Mouse (Mus musculus) limb, embryonic 11.5 days (tissue): Measurements from ENCODE around the gene Bmpr1a. TPM values are rescaled to one million over a fixed set of nuclear protein-coding genes. Genes with fewer than 3 reads are reported as not detected.

Source experiments
- ATAC-seq: fragments of 200-750 bp; cut with Nextera tagmentation; 2 replicates; pipeline ENCODE4 v1.8.0; 2017; ENCODE audit warnings: low read depth; ENCODE audit not compliant: insufficient number of reproducible peaks, low FRiP score, low TSS enrichment
- DNase-seq: peaks from one replicate; pipeline ENCODE4 v3.0.0-alpha.2; 2015; ENCODE audit warnings: low spot score
- H3K27ac ChIP-seq: fragments of 300-500 bp; sonication (generic); replicated peaks from 2 replicates; pipeline ENCODE4 v1.5.1; 2014; ENCODE audit warnings: low read depth, mild to moderate bottlenecking, low read length
- H3K27me3 ChIP-seq: fragments of 300-500 bp; sonication (generic); 2 replicates; pipeline ENCODE4 v1.6.1; 2014; ENCODE audit warnings: mild to moderate bottlenecking, low read length, mixed read lengths; ENCODE audit not compliant: control insufficient read depth, insufficient read depth
- H3K36me3 ChIP-seq: fragments of 300-500 bp; sonication (generic); 2 replicates; pipeline ENCODE4 v1.6.1; 2014; ENCODE audit warnings: mild to moderate bottlenecking, low read length, moderate library complexity, mixed read lengths; ENCODE audit not compliant: control insufficient read depth, insufficient read depth
- H3K4me1 ChIP-seq: fragments of 300-500 bp; sonication (generic); 2 replicates; pipeline ENCODE4 v1.6.1; 2014; ENCODE audit warnings: low read length, mixed read lengths; ENCODE audit not compliant: control insufficient read depth, insufficient read depth
- H3K4me2 ChIP-seq: fragments of 300-500 bp; sonication (generic); 2 replicates; pipeline ENCODE4 v1.6.1; 2014; ENCODE audit warnings: low read depth, mild to moderate bottlenecking, moderate library complexity; ENCODE audit not compliant: severe bottlenecking
- H3K4me3 ChIP-seq: fragments of 300-500 bp; sonication (generic); 2 replicates; pipeline ENCODE4 v1.5.1; 2014; ENCODE audit warnings: low read depth, low read length
- H3K9ac ChIP-seq: fragments of 300-500 bp; sonication (generic); 2 replicates; pipeline ENCODE4 v1.6.1; 2014; ENCODE audit warnings: mild to moderate bottlenecking, low read length
- H3K9me3 ChIP-seq: fragments of 300-500 bp; sonication (generic); 2 replicates; pipeline ENCODE4 v1.6.1; 2016; ENCODE audit warnings: low read length; ENCODE audit not compliant: control insufficient read depth
- WGBS: fragments of 180-500 bp; shearing (Covaris S2); extraction: QIAGEN DNeasy Blood & Tissue Kit; methylation state at CpG from one replicate; pipeline ENCODE4 v1.1.7; 2014; 5-methylcytosine and 5-hydroxymethylcytosine counted together
- polyA plus RNA-seq: library from polyadenylated mRNA; unstranded; fragments of >200 nt; fragmentation: Nextera tagmentation; extraction: Ambion mirVana; gene quantifications from 2 replicates; pipeline ENCODE4 v1.2.1, GENCODE M21; 2014

The Bmpr1a gene
- polyA plus RNA-seq, 1 experiment from 2014 or later, result 67.2 TPM

DNA sequence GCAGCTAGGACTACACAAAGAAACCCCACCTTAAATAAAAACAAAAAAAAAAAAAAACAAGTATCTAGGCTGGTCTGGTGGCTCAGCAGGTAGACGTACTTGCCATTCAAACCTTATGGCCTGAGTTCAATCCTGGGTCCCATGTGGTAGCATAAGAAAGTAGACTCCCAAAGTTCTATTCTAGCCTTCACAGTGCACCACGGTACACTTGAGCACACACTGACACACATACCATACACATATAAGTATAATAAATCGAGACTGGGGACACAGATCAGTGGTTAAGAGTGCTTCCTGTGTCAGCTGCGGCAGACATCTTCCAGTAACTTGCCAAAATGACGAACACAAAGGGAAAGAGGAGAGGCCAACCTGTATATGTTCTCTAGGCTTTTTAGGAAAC, 12.7 kb upstream of the Bmpr1a start:
- H3K9me3 ChIP-seq, result no peaks in the 10 kb centered on the region
- no peaks in the 10 kb centered on the region for H3K36me3 ChIP-seq
- H3K4me1 ChIP-seq, result no peaks in the 10 kb centered on the region
- ATAC-seq (no peak), DNase-seq (no peak)
- WGBS, result 92% methylated on average over 5 of the region's 5 CpGs
- no peak overlapping the region for H3K4me3 ChIP-seq
- no peaks in the 10 kb centered on the region for H3K27me3 ChIP-seq
- no peak overlapping the region for H3K4me2 ChIP-seq
- no peak overlapping the region for H3K9ac ChIP-seq
- H3K27ac ChIP-seq, result no peak overlapping the region

DNA sequence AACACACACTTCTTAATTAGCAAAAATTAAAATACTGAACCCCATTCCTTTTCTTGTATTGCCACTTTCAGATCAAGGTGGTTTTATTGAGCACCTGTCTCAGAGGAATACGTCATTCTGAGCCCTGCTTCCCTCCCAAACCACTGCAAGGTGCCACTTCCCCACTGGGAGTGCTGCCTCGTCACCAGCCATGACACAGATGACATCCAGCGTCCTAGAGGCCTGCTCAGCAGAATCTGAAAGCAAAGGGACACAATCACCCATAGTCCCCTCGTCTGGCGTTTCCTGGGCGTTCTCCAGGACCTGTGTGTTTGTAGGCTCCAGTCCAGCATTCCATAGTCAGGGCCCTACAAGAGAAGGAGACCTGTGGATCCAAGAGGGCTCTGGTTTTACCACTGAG, 11.0 kb upstream of the Bmpr1a start:
- Histone ChIP-seq H3K36me3 (no peaks in the 10 kb centered on the region), H3K9me3 (no peaks in the 10 kb centered on the region), H3K4me1 (no peaks in the 10 kb centered on the region), H3K9ac (no peak overlapping the region), H3K4me2 (no peak overlapping the region), H3K27me3 (no peaks in the 10 kb centered on the region), H3K27ac (no peak overlapping the region), H3K4me3 (no peak overlapping the region)
- ATAC-seq (no peak), DNase-seq (no peak)
- 44% methylated on average over 6 of the region's 6 CpGs for WGBS

DNA sequence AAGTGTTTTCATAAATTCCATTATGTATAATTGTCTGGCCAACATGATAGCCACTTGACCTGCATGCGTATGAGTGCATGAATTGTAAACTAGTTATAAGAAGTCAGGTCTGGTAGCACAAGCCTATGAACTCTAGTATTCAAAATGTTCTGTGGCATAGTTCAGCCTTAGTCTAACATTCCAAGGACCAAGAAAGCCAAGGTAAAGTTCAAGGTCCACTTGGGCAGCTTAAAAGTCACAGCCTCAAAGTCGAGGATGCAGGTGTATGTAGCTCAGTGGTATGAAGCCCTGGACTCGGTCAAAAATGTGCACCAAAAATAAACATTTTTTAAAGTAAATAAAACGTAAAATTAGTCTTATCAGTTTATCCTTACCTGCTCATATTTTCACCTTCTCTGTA, 9.5 kb upstream of the Bmpr1a start:
- 89% methylated on average over 4 of the region's 4 CpGs for WGBS
- DNase-seq (no peak), ATAC-seq (no peak)
- Histone ChIP-seq H3K36me3 (no peaks in the 10 kb centered on the region), H3K27me3 (0 out of 2 replicates have a peak, but pooled peaks cover 2% of the 10 kb centered on the region), H3K4me1 (peaks cover 4% of the 10 kb centered on the region), H3K9me3 (no peaks in the 10 kb centered on the region), H3K4me3 (no peak overlapping the region), H3K9ac (no peak overlapping the region), H3K4me2 (no peak overlapping the region), H3K27ac (no peak overlapping the region)

DNA sequence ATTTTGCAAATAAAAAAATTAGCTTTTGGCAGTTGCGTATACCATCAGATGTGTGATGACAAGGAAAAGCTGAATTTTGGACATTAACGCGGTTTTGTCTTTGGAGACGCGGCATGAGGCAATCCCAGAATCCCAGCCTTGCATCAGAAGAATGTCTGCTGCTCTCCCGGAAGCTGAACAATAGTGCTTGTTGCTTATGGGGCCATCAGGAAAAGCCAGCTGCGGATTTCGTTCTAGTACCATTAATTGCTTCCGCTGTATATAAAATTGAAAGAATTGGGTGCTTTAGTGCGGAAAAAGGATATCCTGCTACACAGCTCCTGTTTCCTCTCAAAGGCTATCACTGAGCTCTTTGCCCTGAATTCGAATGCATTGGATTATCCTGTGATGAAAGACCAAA, 8.8 kb upstream of the Bmpr1a start:
- Histone ChIP-seq H3K27me3 (0 out of 2 replicates have a peak, but pooled peaks cover 2% of the 10 kb centered on the region), H3K27ac (no peak overlapping the region), H3K4me2 (no peak overlapping the region), H3K4me3 (no peak overlapping the region), H3K4me1 (peaks cover 4% of the 10 kb centered on the region), H3K9ac (no peak overlapping the region), H3K9me3 (no peaks in the 10 kb centered on the region), H3K36me3 (no peaks in the 10 kb centered on the region)
- DNase-seq (no peak), ATAC-seq (no peak)
- 78% methylated on average over 11 of the region's 11 CpGs for WGBS

DNA sequence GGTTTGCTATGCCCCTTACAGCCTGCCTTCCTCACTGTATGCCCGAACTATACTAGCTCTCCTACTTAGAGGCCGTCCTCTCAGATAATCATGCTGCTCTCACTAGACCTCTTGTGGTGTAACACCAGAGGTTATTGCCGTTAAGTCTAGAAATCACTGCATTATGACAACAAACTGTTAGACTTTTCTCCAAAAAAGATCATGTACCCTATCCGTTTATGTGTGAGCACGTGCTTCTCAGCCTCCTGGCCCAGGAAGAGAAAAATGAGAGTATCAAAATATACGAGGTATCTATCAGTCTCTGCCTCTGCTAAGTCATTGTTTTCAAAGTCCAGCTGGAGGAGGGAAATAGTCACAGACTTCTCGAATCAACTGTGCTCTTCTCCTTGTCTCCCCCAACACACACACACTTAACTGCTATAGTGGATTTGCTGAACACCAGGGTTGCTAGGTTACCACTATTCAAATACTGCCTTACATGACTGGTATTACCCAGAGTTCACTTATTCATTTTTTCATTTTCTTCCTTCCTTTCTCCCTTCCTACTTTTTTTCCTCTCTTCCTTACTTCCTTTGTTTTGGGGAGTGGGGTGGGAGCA, 5.8 kb upstream of the Bmpr1a start:
- Histone ChIP-seq H3K4me2 (no peak overlapping the region), H3K27me3 (0 out of 2 replicates have a peak, but pooled peaks cover 2% of the 10 kb centered on the region), H3K27ac (no peak overlapping the region), H3K9ac (no peak overlapping the region), H3K4me3 (no peak overlapping the region), H3K4me1 (peaks cover 4% of the 10 kb centered on the region), H3K9me3 (no peaks in the 10 kb centered on the region), H3K36me3 (no peaks in the 10 kb centered on the region)
- 67% methylated on average over 7 of the region's 7 CpGs for WGBS
- no peak for ATAC-seq
- DNase-seq, result no peak

DNA sequence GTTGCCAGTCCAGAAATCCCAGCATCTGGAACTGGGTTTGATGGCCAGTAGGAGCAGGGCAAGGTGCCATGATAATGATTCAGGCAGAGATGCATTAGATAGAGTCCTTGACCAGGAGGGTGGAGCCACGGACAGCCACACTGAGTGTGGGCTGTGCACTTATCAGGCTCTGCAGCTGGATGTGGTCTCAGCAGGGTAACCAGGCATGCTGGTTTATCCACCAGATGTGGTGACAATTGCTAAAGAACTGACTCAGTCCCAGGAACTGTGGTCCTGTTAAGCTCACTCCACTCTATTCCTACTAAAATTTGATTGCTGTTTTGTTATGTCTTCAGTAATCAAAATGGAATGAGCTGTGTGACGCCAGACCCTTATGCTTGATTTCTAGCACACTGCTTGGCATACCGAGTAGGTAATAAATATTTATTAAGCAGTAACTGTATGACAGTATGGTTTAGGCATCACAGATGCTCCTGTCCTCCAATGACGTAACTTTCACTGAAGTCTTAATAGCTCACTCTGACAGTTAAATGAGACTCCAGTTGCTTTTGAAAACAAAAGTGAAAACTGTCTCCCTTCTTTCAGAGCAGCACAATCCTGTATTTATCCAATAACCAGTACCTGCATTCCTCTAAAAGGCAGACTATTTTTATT, 5.2 kb upstream of the Bmpr1a start:
- no peak overlapping the region for H3K9ac ChIP-seq
- no peaks in the 10 kb centered on the region for H3K36me3 ChIP-seq
- ATAC-seq (no peak), DNase-seq (no peak)
- H3K9me3 ChIP-seq, result no peaks in the 10 kb centered on the region
- H3K4me1 ChIP-seq, result peaks cover 4% of the 10 kb centered on the region
- H3K4me3 ChIP-seq, result no peak overlapping the region
- 40% methylated on average over 4 of the region's 4 CpGs for WGBS
- 0 out of 2 replicates have a peak, but pooled peaks cover 2% of the 10 kb centered on the region for H3K27me3 ChIP-seq
- no peak overlapping the region for H3K27ac ChIP-seq
- H3K4me2 ChIP-seq, result no peak overlapping the region

DNA sequence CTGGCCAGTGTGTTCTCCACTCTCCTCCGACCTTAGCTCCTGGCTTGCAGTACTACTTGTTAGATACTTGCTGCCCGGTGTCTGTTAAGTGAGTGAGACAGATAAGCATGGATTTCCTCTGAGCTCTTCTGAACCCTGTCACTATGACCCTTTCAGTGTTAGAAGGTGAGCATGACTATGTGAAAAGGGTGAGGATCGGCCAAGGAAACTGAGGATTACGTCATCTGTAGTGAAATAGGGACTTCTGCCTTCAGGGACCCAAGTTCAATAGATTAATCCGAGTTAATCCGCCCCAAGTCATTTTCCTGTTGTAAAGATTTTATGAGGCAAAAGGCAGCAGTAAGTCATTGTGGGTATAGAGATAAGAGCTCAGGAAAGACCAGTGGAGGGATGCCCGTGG, 2.2 kb upstream of the Bmpr1a start:
- no peak for ATAC-seq
- 62% methylated on average over 7 of the region's 7 CpGs for WGBS

DNA sequence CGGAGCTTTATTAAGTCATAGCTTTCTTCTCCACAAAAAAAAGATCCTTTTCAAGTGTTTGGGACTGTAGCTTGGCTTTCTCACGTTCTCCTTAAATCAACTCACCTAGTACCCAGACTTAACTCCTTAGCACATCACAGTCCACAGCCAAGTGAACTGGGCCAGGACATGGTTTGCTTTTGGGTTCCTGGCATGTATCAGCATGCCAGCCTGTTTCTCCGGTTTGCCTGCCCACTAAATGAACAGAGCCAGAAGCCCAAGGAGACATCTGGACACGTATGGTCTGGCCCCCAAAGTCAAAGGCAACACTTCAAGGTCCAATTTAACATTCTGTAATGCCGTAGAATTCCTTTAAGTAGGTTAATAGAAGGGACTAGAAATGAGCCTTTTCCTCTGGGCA, 1.2 kb upstream of the Bmpr1a start:
- H3K36me3 ChIP-seq, result no peaks in the 10 kb centered on the region
- no peak overlapping the region for H3K9ac ChIP-seq
- H3K4me1 ChIP-seq, result peaks cover 10% of the 10 kb centered on the region
- no peak for DNase-seq
- no peak for ATAC-seq
- no peaks in the 10 kb centered on the region for H3K9me3 ChIP-seq
- no peak overlapping the region for H3K4me3 ChIP-seq
- no peak overlapping the region for H3K27ac ChIP-seq
- WGBS, result 84% methylated on average over 5 of the region's 5 CpGs
- 0 out of 2 replicates have a peak, but pooled peaks cover 2% of the 10 kb centered on the region for H3K27me3 ChIP-seq
- no peak overlapping the region for H3K4me2 ChIP-seq

More for the DNA sequence above, 2.2 kb upstream of the Bmpr1a start:
- Histone ChIP-seq H3K4me1 (peaks cover 4% of the 10 kb centered on the region), H3K27me3 (0 out of 2 replicates have a peak, but pooled peaks cover 2% of the 10 kb centered on the region), H3K27ac (no peak overlapping the region), H3K4me2 (no peak overlapping the region), H3K4me3 (no peak overlapping the region), H3K36me3 (no peaks in the 10 kb centered on the region), H3K9me3 (no peaks in the 10 kb centered on the region), H3K9ac (no peak overlapping the region)
- DNase-seq, result no peak
